Mouse (Mus musculus): ENCODE measurements at regions not wholly inside any gene's neighbourhood (a gene's known extent, or its start where the extent isn't known, plus 50 kb on each side); places are given as distances from the start of the nearest gene placed in this dataset.

GRCm38 (mm10) chr12:104560934-104561565 lies 87.9 kb upstream of the Gsc start:
- no peak for TF ChIP-seq CTCF (IDR thresholded peaks at IDR 0.05; ENCODE audit: extremely low read depth, insufficient read depth, low read length)
- no peak for TF ChIP-seq POLR2A (IDR thresholded peaks at IDR 0.05; ENCODE audit: extremely low read depth, insufficient read depth, low read length)
